Mouse (Mus musculus) heart, adult 2 months (tissue): ENCODE measurements at regions not wholly inside any gene's neighbourhood (a gene's known extent, or its start where the extent isn't known, plus 50 kb on each side); places are given as distances from the start of the nearest gene placed in this dataset.

Source experiments
- CTCF ChIP-seq: fragments of 200-600 bp; IDR thresholded peaks from 2 replicates; pipeline ENCODE4 v1.8.1; 2022; ENCODE audit warnings: antibody characterized with exemption, mild to moderate bottlenecking, moderate library complexity
- POLR2A ChIP-seq: fragments of 200-500 bp; IDR thresholded peaks from 2 replicates; pipeline ENCODE4 v1.6.1; 2011; ENCODE audit warnings: mild to moderate bottlenecking, low read depth, low read length, control low read depth; ENCODE audit not compliant: insufficient read depth

- TF ChIP-seq POLR2A = no peak
- peak; percentile 84 for TF ChIP-seq CTCF
Observed at GRCm38 (mm10) chr10:53812597-53813243, 61.8 kb upstream of the Fam184a start.
